Mouse (Mus musculus): ENCODE measurements around the gene Hoxc4. TPM values are rescaled to one million over a fixed set of nuclear protein-coding genes. Genes with fewer than 3 reads are reported as not detected.

Hoxc4 gene
- polyA plus RNA-seq, 1 experiment from 2014 or later, result 1.4 TPM

DNA sequence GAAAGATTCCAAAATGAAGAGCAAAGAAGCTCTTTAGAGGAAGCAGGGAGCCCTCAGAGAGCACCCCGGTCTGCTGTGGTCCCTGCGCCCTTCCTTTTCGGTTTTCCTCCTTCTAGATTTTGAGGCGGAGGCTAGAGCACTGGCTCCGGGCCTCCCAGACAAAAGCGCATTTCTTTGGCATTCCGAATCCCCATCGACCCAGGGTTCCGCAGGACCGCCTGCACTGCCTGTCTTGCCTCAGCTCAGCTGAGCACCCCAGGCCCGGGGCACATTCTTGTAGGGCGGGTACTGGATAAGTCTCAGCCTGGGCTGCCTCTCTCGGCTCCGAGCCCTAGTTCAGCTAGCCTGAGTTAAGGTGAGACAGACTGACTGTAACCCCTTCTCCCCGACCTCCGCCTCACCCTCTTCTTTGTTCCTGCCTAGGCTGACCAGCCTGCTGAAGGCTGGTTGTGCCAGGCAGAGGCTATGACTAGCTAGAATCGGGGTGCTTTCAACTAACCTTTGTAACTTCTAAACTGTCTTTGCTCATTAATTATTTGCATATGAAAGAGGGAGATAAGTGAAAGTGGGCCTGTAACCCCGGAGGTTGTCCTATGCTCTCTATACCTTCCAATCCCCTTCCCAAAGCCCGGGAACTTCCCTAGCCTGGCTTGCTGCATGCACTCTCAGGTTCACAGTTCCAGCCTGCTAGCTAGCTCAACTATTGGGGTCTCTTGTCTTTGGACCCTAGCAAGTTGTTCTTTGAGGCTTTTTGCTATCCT is 3.1 kb upstream of the Hoxc4 start:
- H3K27me3 ChIP-seq (ENCODE audit: control insufficient read depth, insufficient read depth, low read depth, low read length), result peaks cover 97% of the 10 kb centered on the region
- no peak overlapping the region for H3K4me2 ChIP-seq (ENCODE audit: low read depth, low read length)
- 14% methylated on average over 19 of the region's 19 CpGs for WGBS
- H3K27ac ChIP-seq (ENCODE audit: low read length), result no peak overlapping the region
- ATAC-seq (ENCODE audit: low read depth), result no peak
- no peaks in the 10 kb centered on the region for H3K4me1 ChIP-seq (replicated peaks; ENCODE audit: control insufficient read depth, insufficient read depth, low read length)
- H3K4me3 ChIP-seq (ENCODE audit: low read length), result no peak overlapping the region
- no peaks in the 10 kb centered on the region for H3K36me3 ChIP-seq (ENCODE audit: control insufficient read depth, insufficient read depth, low read length)
- H3K9ac ChIP-seq (ENCODE audit: low read length), result no peak overlapping the region
- no peaks in the 10 kb centered on the region for H3K9me3 ChIP-seq (ENCODE audit: control insufficient read depth, low read length)

DNA sequence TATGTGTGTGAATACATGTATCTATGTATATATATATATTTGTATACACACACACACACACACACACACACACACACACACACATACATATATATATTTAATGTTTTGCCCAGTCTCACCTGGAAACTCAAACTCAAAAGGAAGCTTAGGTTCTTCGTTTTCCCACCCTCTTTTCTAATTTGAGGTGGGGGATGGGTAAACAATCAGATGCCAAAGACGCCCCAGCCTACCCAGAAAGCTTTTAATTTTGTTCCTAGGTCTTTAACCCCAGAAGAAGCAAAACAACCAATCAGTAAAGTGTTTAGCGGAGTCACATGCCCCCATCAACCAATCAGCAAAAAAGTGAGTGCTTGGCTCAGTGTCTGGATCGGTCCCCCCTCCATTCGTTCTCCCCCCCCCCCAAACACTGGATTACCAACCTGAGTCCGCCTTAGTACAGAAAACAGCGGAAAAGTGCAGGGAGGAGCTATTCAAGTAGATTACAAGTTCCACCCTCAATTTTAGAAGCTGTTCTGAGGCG is 2.2 kb downstream of the Hoxc4 start:
- Histone ChIP-seq H3K27me3 (ENCODE audit: control insufficient read depth, insufficient read depth, low read depth, low read length) (peaks cover 93% of the 10 kb centered on the region), H3K4me1 (replicated peaks; ENCODE audit: control insufficient read depth, insufficient read depth, low read length) (no peaks in the 10 kb centered on the region), H3K36me3 (ENCODE audit: control insufficient read depth, insufficient read depth, low read length) (no peaks in the 10 kb centered on the region), H3K9me3 (ENCODE audit: control insufficient read depth, low read length) (no peaks in the 10 kb centered on the region), H3K27ac (ENCODE audit: low read length) (no peak overlapping the region), H3K4me3 (ENCODE audit: low read length) (no peak overlapping the region), H3K4me2 (ENCODE audit: low read depth, low read length) (no peak overlapping the region), H3K9ac (ENCODE audit: low read length) (no peak overlapping the region)
- WGBS, result 4% methylated on average over 8 of the region's 8 CpGs
- no peak for ATAC-seq (ENCODE audit: low read depth)

GRCm38 (mm10) chr15:103021544-103021943 is 2.8 kb downstream of the Hoxc4 start:
- 8% methylated on average over 8 of the region's 8 CpGs for WGBS
- Histone ChIP-seq H3K27ac (ENCODE audit: low read length) (no peak overlapping the region), H3K4me3 (ENCODE audit: low read length) (no peak overlapping the region), H3K36me3 (ENCODE audit: control insufficient read depth, insufficient read depth, low read length) (no peaks in the 10 kb centered on the region), H3K9me3 (ENCODE audit: control insufficient read depth, low read length) (no peaks in the 10 kb centered on the region), H3K4me1 (replicated peaks; ENCODE audit: control insufficient read depth, insufficient read depth, low read length) (no peaks in the 10 kb centered on the region), H3K4me2 (ENCODE audit: low read depth, low read length) (no peak overlapping the region), H3K9ac (ENCODE audit: low read length) (no peak overlapping the region), H3K27me3 (ENCODE audit: control insufficient read depth, insufficient read depth, low read depth, low read length) (peaks cover 93% of the 10 kb centered on the region)
- ATAC-seq (ENCODE audit: low read depth), result no peak

- WGBS, result 2% methylated on average over 2 of the region's 2 CpGs
- Histone ChIP-seq H3K27me3 (ENCODE audit: control insufficient read depth, insufficient read depth, low read depth, low read length) (peaks cover 91% of the 10 kb centered on the region), H3K36me3 (ENCODE audit: control insufficient read depth, insufficient read depth, low read length) (no peaks in the 10 kb centered on the region), H3K9me3 (ENCODE audit: control insufficient read depth, low read length) (no peaks in the 10 kb centered on the region), H3K4me3 (ENCODE audit: low read length) (no peak overlapping the region), H3K27ac (ENCODE audit: low read length) (no peak overlapping the region), H3K4me1 (replicated peaks; ENCODE audit: control insufficient read depth, insufficient read depth, low read length) (no peaks in the 10 kb centered on the region), H3K4me2 (ENCODE audit: low read depth, low read length) (no peak overlapping the region), H3K9ac (ENCODE audit: low read length) (no peak overlapping the region)
- no peak for ATAC-seq (ENCODE audit: low read depth)
Observed at GRCm38 (mm10) chr15:103024131-103024530, 5.4 kb downstream of the Hoxc4 start.

DNA sequence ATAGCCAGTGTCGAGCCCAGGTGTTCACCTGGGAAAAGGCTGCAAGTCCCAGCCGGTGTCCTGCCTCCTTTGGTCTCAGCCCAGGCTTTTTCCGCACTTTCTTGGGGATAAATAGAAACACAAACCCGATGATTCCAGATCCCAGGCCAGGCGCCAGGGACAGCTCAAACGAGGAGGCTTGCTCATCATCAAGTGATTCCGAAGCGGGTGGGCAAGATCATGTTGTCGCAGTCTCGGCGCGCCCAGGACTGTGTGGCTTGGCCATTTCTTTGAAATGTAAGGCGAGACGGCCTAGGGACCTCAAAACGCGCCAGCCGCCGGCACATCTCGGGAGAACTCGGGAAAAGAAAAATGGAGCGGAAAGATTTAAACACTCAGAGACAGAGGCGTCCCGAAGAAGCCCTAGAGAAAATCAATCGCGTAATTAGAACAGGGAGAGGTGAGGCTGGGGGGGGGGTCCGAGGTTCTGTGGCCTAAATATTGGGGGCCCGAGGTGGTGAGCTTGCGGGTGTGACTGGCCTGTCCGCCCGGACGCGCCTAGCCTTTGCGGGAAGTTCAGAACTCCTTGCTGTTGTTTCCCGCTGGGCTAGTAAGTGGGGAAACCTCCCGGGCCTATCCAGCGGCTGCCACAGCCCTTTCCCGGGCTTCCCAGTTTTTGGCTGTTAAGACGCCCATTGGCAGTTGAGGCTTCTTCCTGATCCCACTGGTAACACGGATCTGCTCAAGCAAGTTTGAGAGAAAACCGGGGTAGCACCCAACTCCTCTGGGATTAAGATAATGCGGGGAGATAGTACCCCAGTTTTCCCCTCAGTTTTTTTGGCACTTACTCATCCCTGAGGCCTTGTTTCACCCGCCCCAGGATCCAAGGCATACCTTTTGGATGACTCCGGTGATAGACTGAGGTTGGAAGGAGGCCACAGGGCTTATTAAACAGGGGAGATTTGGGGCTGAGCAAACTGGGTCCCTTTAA is 8.8 kb downstream of the Hoxc4 start:
- Histone ChIP-seq H3K9me3 (ENCODE audit: control insufficient read depth, low read length) (no peaks in the 10 kb centered on the region), H3K36me3 (ENCODE audit: control insufficient read depth, insufficient read depth, low read length) (no peaks in the 10 kb centered on the region), H3K4me3 (ENCODE audit: low read length) (no peak overlapping the region), H3K4me1 (replicated peaks; ENCODE audit: control insufficient read depth, insufficient read depth, low read length) (no peaks in the 10 kb centered on the region), H3K27ac (ENCODE audit: low read length) (no peak overlapping the region), H3K27me3 (ENCODE audit: control insufficient read depth, insufficient read depth, low read depth, low read length) (peaks cover 87% of the 10 kb centered on the region), H3K9ac (ENCODE audit: low read length) (no peak overlapping the region), H3K4me2 (ENCODE audit: low read depth, low read length) (no peak overlapping the region)
- no peak for ATAC-seq (ENCODE audit: low read depth)
- WGBS, result 8% methylated on average over 43 of the region's 43 CpGs

DNA sequence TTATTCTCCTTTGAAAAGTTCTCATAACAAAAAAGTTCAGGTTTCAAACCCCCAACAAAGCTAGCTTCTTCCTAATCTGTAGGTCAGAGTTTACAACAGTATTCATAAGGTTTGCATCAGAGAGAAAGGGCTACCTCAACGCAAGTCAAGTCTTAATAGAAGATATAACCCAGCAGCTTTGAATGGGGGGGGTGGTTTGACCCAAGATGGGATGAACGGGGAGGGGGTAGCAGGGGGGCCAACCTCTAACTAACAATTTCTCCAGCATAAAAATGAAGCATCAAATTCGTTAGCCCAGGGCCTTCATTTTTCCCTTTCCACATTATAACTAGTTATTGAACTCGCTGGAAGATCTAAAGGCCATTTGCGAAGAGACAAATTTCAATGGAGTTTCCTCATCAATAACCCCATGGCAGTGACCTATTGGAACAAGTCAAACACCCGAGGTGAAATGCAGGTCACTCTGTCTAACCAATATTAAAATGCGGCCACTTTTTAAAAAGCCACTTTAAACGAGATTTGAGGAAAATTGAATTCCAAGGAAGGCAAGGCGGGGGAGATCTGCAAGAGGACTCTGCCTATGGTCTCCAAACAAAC is 10.3 kb downstream of the Hoxc4 start:
- H3K9me3 ChIP-seq (ENCODE audit: control insufficient read depth, low read length), result no peaks in the 10 kb centered on the region
- no peak for ATAC-seq (ENCODE audit: low read depth)
- 37% methylated on average over 9 of the region's 9 CpGs for whole genome bisulfite sequencing
- H3K27ac ChIP-seq (ENCODE audit: low read length), result no peak overlapping the region
- H3K36me3 ChIP-seq (ENCODE audit: control insufficient read depth, insufficient read depth, low read length), result no peaks in the 10 kb centered on the region
- no peaks in the 10 kb centered on the region for H3K4me1 ChIP-seq (replicated peaks; ENCODE audit: control insufficient read depth, insufficient read depth, low read length)
- H3K4me2 ChIP-seq (ENCODE audit: low read depth, low read length), result no peak overlapping the region
- no peak overlapping the region for H3K9ac ChIP-seq (ENCODE audit: low read length)
- H3K27me3 ChIP-seq (ENCODE audit: control insufficient read depth, insufficient read depth, low read depth, low read length), result peaks cover 86% of the 10 kb centered on the region
- H3K4me3 ChIP-seq (ENCODE audit: low read length), result no peak overlapping the region

DNA sequence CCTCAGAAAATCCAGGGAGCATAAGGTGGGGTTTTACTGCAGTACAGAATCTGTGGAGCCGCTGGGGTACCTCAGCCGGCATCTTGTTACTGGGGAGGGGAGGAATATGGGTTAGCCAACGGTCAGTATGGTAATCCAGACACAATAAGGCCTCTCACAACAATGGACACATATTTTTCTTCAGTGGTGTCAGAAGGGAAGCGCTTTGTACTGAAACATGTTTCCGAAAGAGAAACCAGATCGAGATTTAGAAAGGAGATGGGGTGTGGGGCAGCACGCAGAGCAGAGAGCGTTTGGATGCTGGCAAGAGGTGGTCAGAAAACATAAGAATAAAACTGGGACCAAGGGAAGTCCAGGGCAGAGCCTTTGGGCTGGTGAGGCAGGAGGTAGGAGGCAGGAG is 11.4 kb downstream of the Hoxc4 start:
- ATAC-seq (ENCODE audit: low read depth), result no peak
- WGBS, result 21% methylated on average over 8 of the region's 8 CpGs
- H3K4me1 ChIP-seq (replicated peaks; ENCODE audit: control insufficient read depth, insufficient read depth, low read length), result no peaks in the 10 kb centered on the region

GRCm38 (mm10) chr15:103032167-103032566 is 13.4 kb downstream of the Hoxc4 start:
- WGBS, result no CpG with 5 or more reads among the region's 3 CpGs

More for the DNA sequence above, 11.4 kb downstream of the Hoxc4 start:
- H3K36me3 ChIP-seq (ENCODE audit: control insufficient read depth, insufficient read depth, low read length), result no peaks in the 10 kb centered on the region
- H3K4me3 ChIP-seq (ENCODE audit: low read length), result no peak overlapping the region
- no peak overlapping the region for H3K9ac ChIP-seq (ENCODE audit: low read length)
- no peak overlapping the region for H3K4me2 ChIP-seq (ENCODE audit: low read depth, low read length)
- peaks cover 87% of the 10 kb centered on the region for H3K27me3 ChIP-seq (ENCODE audit: control insufficient read depth, insufficient read depth, low read depth, low read length)
- no peak overlapping the region for H3K27ac ChIP-seq (ENCODE audit: low read length)
- H3K9me3 ChIP-seq (ENCODE audit: control insufficient read depth, low read length), result no peaks in the 10 kb centered on the region

More at GRCm38 (mm10) chr15:103032167-103032566, 13.4 kb downstream of the Hoxc4 start:
- Histone ChIP-seq H3K36me3 (ENCODE audit: control insufficient read depth, insufficient read depth, low read length) (no peaks in the 10 kb centered on the region), H3K27ac (ENCODE audit: low read length) (no peak overlapping the region), H3K9me3 (ENCODE audit: control insufficient read depth, low read length) (no peaks in the 10 kb centered on the region), H3K4me2 (ENCODE audit: low read depth, low read length) (no peak overlapping the region), H3K27me3 (ENCODE audit: control insufficient read depth, insufficient read depth, low read depth, low read length) (peaks cover 88% of the 10 kb centered on the region), H3K4me3 (ENCODE audit: low read length) (no peak overlapping the region), H3K9ac (ENCODE audit: low read length) (no peak overlapping the region), H3K4me1 (replicated peaks; ENCODE audit: control insufficient read depth, insufficient read depth, low read length) (0 out of 2 replicates have a peak, but pooled peaks cover 2% of the 10 kb centered on the region)
- no peak for ATAC-seq (ENCODE audit: low read depth)
